Mouse (Mus musculus): ENCODE results near the gene H2-Q10.

The H2-Q10 gene

DNA sequence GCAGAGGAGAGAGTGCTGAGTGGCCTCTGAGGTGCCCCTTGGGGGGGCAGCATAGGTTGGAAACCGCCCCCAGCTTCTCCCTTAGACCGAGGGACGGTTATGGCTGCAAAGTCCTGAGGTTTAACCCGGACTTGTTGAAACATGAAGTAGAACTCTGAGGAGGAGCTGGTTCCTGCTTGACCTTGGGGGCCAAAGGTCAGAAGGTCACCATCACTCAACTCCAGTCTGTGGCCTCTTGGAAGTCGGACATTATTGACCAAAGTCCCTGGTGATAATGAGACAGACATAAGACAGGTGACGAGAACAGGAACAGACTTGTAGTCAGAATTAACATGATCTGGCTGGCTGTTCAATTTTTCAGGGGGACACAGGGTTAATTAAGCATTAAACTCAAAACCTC, 44.9 kb downstream of the H2-Q10 start:
- in situ Hi-C loops (cut with MboI, MseI), result loop anchor here (5.0 kb wide), 1 partner anchor 47 kb away; no protein-coding TSS in a partner anchor

- in situ Hi-C loops (cut with MboI, MseI), result loop anchor here (5.0 kb wide), 1 partner anchor 49 kb away; no protein-coding TSS in a partner anchor
Measured at GRCm38 (mm10) chr17:35515911-35516640, 46.2 kb downstream of the H2-Q10 start.

- in situ Hi-C loops (cut with MboI, MseI), result loop anchor here (5.0 kb wide), 1 partner anchor 50 kb away; no protein-coding TSS in a partner anchor
Measured at GRCm38 (mm10) chr17:35516652-35517500, 47.0 kb downstream of the H2-Q10 start, which contains the start of the genes Tcf19 and Cchcr1. Tcf19 (minus strand) TSS chr17:35516824. Cchcr1 (plus strand) TSS chr17:35517100.

GRCm38 (mm10) chr17:35517526-35517925, 47.6 kb downstream of the H2-Q10 start:
- in situ Hi-C loops (cut with MboI, MseI), result loop anchor here (5.0 kb wide), 1 partner anchor 50 kb away; no protein-coding TSS in a partner anchor
